Mouse (Mus musculus) left cerebral cortex, adult 18-20 months (tissue): ENCODE results near the gene Gm9821. TPM values are rescaled to one million over a fixed set of nuclear protein-coding genes. Genes with fewer than 3 reads are reported as not detected.

Experiments
- DNase-seq, 2 experiments: peaks; one replicate each; pipeline ENCODE4 v3.0.0; 2021 to 2022; ENCODE audit warnings: low spot score in 2 of 2, mixed read lengths in 1 of 2
- total RNA-seq, 2 experiments: library from RNA; stranded (reverse); gene quantifications; 2 replicates each; pipeline ENCODE4 v1.2.3; 2021

Gene Gm9821
- total RNA-seq, 2 experiments from 2014 or later, result not detected

DNA sequence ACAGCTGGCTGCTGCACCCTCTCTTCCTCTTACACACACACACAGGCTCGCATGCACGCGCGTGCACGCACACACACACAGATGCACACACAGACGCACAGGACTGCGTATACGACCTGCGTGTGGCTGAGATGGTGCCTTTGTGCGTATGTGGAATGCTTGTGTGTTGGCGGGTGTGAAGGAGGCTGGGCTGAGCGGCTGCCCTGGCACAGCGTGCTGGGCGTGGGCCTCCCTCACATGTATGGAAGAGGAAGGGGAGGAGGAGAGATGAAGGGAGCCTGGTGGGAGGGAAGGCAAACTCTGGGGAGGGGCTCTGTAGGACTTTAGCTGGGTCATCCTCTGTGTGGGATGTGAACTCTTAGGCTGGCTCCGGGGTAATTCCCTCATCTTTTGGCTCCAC is 20.1 kb upstream of the Gm9821 start:
- DNase-seq, result peak; percentile 76 to 84

DNA sequence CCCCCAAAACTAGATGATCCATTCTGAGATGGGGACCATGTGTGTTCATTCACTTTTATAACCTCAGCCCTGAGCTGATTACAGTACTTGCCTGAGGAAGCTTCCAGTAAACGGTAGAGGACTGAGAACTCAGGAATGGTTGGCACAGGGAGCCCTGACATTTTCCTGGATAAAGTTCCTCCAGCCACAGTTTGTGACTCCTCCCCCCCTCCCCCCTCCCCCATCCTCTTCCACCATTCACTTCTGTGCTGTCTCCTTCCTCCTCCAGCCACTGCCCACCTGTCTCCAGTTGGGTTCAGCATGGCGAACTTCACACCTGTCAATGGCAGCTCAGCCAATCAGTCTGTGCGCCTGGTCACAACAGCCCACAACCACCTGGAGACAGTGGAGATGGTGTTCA is 18.6 kb upstream of the Gm9821 start, which contains the start of gene Chrm4:
Chrm4 (plus strand) TSS at position 301 of the 400 bp plus-strand sequence.
- no peak for DNase-seq

DNA sequence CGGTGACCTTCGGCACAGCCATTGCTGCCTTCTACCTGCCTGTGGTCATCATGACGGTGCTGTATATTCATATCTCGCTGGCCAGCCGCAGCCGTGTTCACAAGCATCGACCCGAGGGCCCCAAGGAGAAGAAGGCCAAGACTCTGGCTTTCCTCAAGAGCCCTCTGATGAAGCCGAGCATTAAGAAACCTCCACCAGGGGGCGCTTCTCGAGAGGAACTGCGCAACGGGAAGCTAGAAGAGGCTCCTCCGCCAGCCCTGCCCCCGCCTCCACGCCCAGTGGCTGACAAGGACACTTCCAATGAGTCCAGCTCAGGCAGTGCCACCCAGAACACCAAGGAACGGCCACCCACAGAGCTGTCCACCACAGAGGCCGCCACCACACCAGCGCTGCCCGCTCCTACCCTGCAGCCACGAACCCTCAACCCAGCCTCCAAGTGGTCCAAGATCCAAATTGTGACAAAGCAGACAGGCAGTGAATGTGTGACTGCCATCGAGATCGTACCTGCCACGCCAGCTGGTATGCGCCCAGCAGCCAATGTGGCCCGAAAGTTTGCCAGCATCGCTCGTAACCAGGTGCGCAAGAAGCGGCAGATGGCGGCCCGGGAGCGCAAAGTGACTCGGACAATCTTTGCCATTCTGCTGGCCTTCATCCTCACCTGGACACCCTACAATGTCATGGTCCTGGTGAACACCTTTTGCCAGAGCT is 17.5 kb upstream of the Gm9821 start:
- peak; percentile 88 to 91 for DNase-seq

DNA sequence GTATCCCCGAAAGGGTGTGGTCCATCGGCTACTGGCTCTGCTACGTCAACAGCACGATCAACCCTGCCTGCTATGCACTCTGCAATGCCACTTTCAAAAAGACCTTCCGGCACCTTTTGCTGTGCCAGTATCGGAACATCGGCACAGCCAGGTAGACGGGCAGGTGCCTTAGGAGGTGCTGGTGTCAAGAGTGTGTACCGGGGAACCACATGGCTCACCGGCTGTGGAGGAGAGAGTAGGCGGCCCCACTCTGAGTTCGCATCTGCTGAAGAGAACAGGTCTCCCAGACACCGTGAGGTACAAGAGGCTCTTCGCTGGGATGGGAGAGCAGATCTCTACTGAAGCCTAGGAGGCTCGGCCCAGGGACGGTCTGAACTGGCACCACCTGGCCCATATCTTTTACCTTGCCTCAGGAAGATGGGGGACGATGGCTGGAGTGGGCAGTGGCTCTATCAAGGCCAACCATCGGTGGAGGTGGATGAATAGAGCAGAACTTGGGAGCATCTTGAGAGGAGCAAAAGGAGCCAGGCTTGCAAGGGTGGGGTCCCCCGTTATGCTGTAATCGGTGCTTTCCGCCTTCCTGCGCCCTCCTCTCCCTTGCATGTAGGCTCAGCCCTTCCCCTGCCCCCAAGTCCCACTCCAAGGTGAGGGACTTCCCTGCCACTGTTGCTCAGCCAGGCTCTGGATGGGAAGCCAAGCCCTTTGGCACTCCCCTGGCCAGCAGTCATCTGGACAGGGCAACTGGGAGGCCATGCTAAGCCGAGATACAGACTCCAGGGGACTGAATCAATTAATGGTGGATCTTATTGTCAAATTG is 16.8 kb upstream of the Gm9821 start:
- DNase-seq, result no peak

DNA sequence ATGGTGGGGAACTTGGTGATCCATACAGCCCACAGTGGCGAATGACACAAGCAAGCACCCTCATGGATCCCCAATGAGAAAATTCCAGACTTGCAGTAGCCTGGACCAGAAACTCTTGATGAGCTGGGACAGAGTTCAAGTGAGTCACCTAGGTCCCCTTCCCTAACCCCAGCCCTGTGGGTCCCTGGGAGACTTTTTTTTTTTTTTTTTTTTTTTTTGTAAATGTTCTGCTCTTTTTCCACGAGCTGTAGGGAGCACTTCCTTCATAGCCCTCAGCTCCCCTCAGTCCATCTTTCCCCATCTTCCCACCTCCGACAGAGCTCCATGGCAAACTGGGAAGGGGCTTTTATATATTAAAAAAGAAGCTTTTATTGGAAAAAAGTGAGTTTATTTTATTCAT is 16.0 kb upstream of the Gm9821 start:
- DNase-seq, result no peak

DNA sequence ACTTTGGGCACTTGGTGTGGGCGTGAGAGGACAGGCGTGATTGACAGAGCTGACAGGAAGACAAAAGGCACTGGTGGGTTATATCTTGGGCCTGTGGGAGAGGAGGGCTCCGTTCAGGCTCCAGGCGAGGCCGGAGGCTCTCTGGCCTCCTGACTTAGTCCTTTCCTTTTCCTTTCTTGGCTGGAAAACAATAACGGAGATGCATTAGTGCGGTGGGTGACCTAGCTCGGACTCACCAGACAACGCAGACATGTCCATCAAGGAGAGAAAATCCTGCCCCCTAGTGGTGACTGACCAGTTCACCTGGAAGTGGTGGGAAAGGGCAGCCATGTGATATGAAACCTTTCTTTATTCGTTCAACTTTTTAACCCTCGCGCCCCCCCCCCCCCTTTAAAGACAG is 15.6 kb upstream of the Gm9821 start:
- DNase-seq, result peak in 1 of 2 experiments; percentile 77

DNA sequence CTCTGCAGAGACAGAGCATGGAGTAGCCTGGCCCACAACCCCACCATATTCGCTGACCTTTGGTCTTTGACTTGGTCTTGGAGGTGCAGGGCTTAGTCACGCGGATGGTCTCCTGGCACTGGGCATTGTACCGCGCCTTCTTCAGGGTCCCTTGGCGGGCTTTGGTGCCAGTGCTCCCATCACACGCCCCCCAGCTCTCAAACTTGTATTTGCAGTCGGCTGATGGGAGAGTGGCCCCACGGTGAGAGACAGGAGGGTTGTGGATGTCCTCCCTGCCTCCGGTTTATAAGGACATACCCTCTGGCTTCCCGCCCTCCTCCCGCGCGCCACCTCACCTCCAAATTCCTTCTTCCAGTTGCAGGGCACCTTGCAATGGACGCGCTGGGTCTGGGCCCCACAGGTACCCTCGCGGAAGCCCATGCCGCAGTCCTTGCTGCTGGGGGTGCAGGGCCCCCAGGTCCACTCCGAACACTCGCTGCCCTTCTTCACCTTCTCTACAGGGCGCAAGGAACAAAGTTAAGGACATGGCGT is 14.7 kb upstream of the Gm9821 start:
- DNase-seq, result no peak

DNA sequence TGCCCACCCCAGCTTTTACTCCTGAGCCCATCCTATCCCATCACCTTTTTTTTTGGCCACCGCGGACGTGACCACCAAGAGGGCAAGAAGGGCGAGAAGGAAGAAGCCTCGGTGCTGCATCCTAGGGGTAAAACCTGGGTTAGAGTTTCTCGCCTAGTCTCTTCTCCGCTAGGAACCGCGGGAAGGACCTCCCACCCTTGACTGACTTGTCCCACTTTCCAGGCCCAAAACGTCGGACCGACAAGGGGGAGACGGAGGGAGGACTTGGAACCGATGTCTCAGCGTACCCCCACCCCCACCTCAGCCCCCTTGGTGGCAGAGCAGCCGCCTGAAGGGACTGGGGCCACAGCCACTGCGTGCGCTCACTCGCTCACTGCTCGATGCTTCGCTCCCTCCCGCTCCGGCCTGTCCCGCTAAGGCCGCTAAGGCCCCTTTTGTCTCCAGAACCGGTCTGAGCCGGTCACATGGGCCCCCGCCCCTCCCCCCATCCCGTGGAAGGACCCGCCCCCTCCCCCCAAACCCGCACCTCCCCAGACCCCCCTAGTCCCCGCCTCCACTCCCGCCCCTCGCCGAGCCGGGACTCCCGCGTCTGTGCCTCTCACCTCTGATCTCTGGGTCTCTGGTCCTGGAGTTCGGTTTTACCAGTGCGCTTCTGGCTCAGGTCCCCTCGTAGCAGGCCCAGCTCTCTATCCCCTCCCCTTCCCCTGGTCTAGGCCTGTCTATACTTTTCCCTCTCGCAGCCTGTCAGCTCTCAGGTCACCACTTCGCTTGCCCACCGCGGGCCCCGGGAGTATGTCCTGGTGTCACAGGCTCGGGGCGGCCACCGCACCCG is 14.0 kb upstream of the Gm9821 start:
- no peak for DNase-seq

DNA sequence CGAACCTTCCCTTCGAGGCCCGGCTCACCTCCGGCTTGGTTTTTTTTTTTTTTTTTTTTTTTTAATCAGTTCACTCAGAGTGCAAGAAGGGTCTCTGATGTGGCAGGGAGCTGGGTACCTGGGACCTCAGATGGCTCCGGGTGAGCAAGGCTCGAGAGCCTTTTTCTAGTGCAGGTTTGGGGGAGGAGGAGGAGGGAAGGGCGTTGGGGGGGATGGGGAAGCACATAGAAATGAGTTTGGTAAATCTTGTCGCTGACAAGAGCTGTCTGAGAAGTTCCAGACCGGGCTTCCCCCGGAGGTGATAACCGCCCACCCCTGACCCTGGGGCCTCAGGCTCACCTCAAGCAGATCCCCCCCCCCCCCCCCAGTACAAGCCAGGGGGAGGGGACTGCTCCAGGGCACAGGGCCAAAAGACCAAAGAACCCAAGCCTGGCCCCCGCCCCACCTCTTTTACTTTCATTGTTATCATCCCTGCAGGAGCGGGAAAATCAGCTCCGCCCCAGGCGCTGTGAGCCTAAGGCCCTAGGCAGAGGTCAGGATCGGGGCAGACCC is 13.3 kb upstream of the Gm9821 start, which contains the start of gene Mdk:
Mdk (minus strand) TSS at position 138 of the 552 bp plus-strand sequence.
- no peak for DNase-seq

DNA sequence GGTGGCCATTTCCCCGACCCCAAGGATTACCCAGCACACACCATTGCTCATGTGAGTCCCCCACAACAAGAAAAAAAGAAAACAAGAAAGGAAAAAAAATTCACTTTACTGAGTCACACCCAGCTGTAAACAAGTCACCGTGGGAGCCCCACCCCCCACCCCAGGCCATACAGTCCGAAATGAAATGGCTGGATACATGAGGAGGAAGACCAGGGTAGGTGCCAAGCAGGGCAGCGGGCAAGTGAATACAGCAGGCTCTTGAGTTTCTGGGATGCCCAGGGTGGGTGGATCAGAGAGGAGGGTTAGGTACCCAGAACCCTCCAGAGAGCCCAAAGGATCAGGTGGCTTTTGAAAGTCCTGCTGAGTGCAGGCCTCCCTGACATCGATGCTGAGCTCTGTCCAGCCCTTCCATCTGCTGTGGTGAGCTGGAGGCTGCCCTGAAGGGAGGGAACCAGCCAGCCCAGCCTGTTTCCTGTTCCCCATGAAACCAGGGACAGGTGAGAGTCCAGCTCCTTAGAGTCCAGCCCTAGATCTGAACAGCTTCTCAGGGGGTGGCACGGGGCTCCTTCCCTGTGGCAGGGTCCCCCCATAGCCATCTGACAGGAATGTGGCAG is 12.7 kb upstream of the Gm9821 start:
- no peak for DNase-seq

DNA sequence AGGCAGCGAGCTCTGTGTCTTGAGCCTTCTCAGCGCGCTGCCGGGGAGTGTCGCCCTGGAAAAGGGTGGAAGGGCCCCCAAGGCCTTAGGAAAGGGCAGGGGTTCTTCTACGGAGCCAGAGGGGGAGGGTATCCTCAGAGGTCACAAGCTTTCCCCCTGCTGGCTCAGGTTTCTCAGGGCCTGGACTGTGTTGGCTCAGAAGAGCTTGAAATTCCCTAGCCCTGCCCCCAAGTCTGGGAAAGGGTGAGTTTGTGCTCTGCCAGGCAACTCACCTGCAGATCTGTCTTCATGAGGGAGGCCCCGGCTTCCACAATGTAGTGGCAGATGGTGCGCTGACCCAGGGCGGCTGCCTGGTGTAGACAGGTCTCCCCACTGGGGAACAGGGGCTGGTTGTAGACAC is 12.0 kb upstream of the Gm9821 start:
- DNase-seq, result no peak

DNA sequence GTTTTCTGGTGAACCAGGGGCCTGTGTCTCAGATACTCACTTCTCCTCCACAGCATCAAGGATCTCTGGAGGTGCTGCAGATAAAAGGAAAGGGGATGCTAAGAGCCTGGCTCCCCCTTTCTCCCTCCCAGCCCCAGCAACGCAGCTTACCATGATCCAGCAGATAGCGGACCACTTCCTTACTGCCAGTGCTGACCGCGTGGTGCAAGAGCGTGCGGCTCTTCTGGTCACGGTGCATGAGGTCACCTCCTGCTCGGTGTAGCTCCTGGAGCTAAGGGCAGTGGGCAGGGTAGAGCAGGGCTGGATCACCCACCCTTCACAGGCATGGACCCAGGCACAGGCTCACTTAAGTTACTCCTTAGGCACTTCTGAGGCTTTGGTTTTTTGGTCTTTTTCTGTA is 11.5 kb upstream of the Gm9821 start:
- no peak for DNase-seq

DNA sequence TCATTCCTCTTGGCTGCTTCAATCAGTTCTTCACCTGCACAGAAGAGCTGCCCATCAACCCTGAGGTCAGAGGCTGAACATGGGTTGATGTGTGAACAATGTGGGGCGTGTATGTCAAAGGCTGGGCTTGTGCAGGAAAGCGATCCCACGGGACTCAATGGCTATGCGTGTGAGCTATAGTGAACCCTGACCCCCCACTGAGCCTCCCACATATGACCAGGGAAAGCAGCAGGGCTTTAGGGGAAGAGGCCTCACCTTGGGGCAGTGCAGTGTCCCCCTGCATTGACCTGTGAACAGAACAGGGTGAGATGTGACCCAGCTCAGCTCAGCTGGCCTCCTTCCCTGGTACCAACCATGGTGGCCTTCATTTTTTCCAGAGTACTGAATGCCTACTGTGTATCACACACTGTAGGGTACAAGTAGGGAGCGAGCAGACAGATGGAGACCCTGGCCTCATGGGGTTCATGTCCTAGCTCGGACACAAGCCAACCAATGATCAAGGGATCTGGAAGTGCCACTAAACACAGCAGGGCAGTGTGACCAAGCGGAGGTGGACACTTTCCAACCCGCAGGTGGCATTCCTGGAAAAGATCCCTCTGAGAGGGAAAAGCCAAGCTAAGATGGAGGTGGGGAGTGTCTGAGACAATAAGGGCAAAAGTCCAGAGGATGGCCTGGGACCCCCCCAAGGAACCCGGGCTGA is 10.5 kb upstream of the Gm9821 start:
- no peak for DNase-seq

DNA sequence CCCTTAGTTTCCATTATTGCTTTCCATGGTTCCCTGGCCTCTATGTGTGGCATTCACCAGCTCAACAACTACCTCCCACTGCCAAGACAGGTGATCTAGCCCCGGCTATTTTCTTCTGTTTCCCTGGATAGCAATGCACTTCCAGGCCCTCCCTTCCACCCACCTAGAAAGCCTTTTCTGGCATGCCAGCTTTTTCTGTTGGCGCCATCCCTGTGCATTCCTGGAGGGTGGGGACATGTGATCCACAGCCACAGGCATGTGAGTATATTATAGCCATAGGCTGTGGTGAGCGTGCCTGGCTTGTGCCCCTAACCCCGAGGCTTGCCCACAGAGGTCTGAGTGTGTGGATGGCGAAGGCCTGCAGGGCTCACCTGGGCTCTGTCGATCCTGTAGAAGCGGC is 9.3 kb upstream of the Gm9821 start:
- peak in 1 of 2 experiments; percentile 62 for DNase-seq

DNA sequence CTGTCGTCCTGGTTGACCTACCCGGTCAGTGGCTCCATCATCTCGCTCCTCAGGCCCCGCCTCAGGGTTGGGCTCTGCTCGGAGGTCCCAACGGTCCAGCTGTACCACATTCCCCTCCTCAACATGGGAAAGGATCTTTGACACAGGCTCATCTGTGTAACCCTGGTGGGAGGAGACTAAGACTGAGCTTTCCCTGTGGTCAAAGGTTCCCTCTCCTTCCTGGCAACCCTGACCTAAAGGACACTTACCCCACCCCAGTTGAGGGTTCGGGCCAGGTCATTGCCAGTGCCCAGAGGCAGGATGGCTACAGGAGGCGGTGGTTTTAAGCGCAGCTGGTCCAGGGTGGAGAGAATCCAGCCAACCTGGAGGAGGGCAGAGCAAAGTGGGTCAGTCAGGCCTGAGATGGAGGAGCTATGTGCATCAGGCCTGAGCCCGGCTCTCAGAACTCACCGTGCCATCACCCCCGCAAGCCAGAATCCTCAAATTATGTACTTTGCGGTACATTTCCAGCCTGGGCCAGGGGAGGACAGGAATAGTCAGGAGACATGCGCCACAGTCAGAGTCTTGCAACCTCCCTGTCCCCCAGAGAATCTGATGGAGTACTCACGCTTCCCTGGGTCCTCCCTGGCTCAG is 6.1 kb upstream of the Gm9821 start:
- peak in 1 of 2 experiments; percentile 55 for DNase-seq

DNA sequence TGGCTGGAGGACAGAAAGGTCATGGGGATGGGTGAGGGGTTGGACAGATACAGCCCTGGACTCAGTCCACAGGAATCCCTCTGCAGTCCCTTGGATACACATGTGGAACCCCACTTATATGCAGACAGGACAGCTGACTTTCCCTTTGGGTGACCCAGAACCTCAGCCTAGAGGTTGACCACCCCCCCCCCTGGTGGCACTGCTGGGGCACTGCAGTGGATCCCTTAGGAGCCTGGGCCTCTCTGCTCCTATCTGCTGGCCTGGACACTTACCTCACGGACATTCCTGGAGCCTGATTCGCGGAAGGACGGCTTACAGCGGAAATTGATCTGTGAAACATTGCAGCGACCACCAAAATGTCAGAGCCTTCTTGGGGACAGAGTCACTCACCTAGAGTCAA is 3.1 kb upstream of the Gm9821 start:
- no peak for DNase-seq

DNA sequence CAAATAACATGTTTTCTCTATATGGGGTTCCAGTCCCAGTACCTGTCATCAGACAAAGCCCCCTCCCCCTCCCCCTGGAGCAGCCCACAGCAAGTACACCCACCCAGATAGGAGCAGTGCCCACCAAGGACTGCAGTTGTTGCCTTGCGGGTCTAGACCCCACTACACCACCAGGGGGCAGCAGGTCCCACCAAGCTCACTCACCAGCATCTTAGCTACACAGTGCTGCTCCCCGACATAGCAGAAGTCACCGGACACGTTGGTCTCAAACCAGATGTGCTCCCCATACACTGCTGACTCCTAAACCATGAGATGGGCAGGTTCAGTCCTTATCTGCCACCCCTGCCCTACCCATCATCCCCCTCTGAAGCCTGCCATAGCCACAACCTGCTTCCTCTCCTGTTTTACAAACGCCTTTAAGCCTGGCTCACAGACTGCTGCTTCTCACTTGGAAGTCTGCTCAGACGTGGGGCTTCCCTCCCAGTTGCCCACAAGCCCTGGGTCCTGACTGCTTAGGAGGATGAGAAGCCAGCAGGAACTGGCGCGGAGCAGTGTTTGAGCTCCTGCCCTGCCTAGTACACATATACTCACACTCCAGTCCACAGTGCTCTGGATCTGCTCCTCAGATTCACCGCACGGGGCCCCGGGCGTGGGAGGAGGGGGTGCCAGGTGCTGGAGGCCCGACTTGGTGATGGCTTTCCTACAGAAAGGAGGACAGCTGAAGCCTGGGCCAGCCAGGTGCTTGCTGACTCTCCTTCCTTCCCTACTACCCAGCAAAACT is 1.1 kb upstream of the Gm9821 start:
- peak; percentile 81 to 83 for DNase-seq

DNA sequence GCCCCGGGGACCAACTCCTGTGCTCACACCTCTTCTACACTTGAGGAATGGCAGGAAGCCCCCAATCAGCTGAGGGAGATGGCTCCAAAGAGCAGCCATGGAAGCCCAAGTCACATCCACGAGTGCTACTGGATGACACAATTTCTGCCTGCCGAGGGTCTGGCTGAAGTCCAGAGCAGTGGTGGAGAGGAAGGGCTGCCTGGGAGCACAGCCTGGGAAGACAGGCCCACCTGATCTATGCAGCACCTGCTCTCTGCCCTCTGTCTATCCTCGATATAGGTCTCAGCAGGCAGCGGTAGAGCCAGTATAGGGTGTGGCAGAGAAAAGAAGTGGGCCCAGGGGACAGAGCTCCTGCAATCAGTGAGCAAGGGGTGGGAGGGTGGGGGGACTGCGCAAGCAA is 1.3 kb downstream of the Gm9821 start:
- peak in 1 of 2 experiments; percentile 44 for DNase-seq
